Mouse (Mus musculus) embryonic facial prominence, embryonic 15.5 days (tissue): Measurements from ENCODE around the gene Kif22. TPM values are rescaled to one million over a fixed set of nuclear protein-coding genes. Genes with fewer than 3 reads are reported as not detected.
A peak's percentile ranks its signal among the peaks of the same experiment; 100 is the strongest.

Source experiments
- ATAC-seq: fragments of 200-750 bp; cut with Nextera tagmentation; 2 replicates; pipeline ENCODE4 v1.8.0; 2017; ENCODE audit warnings: low read depth, moderate TSS enrichment; ENCODE audit not compliant: insufficient number of reproducible peaks, low FRiP score, low TSS enrichment
- H3K27ac ChIP-seq: fragments of 300-500 bp; sonication (generic); replicated peaks from 2 replicates; pipeline ENCODE4 v1.5.1; 2015; ENCODE audit warnings: mild to moderate bottlenecking, inconsistent platforms
- H3K27me3 ChIP-seq: fragments of 300-500 bp; sonication (generic); 2 replicates; pipeline ENCODE4 v1.6.1; 2015; ENCODE audit warnings: inconsistent platforms
- H3K36me3 ChIP-seq: fragments of 300-500 bp; sonication (generic); 2 replicates; pipeline ENCODE4 v1.6.1; 2015; ENCODE audit warnings: mild to moderate bottlenecking, inconsistent platforms
- H3K4me1 ChIP-seq: fragments of 300-500 bp; sonication (generic); 2 replicates; pipeline ENCODE4 v1.6.1; 2015; ENCODE audit warnings: inconsistent platforms
- H3K4me2 ChIP-seq: fragments of 300-500 bp; sonication (generic); replicated peaks from 2 replicates; pipeline ENCODE4 v1.6.1; 2015; ENCODE audit warnings: mild to moderate bottlenecking, inconsistent platforms
- H3K4me3 ChIP-seq: fragments of 300-500 bp; sonication (generic); replicated peaks from 2 replicates; pipeline ENCODE4 v1.5.1; 2015; ENCODE audit warnings: mild to moderate bottlenecking, inconsistent platforms
- H3K9ac ChIP-seq: fragments of 300-500 bp; sonication (generic); 2 replicates; pipeline ENCODE4 v1.6.1; 2015; ENCODE audit warnings: inconsistent platforms
- H3K9me3 ChIP-seq: fragments of 300-500 bp; sonication (generic); replicated peaks from 2 replicates; pipeline ENCODE4 v1.6.1; 2016; ENCODE audit warnings: inconsistent platforms
- WGBS: fragments of 180-500 bp; shearing (Covaris S2); methylation state at CpG from one replicate; pipeline ENCODE4 v1.1.7; 2015; 5-methylcytosine and 5-hydroxymethylcytosine counted together
- polyA plus RNA-seq: library from polyadenylated mRNA; unstranded; fragments of >200 nt; fragmentation: Nextera tagmentation; extraction: Ambion mirVana; gene quantifications from 2 replicates; pipeline ENCODE4 v1.2.1, GENCODE M21; 2015

The Kif22 gene
- polyA plus RNA-seq, 1 experiment from 2014 or later, result 90.6 TPM

- H3K27me3 ChIP-seq, result no peaks in the 10 kb centered on the region
- H3K4me2 ChIP-seq, result peak overlapping the region; percentile 89
- H3K4me1 ChIP-seq, result peaks cover 77% of the 10 kb centered on the region
- 40% methylated on average over 5 of the region's 5 CpGs for WGBS
- peak overlapping the region; percentile 85 for H3K4me3 ChIP-seq
- no peak for ATAC-seq
- no peaks in the 10 kb centered on the region for H3K9me3 ChIP-seq
- H3K36me3 ChIP-seq, result peaks cover 23% of the 10 kb centered on the region
- peak overlapping the region; percentile 95 for H3K27ac ChIP-seq
- H3K9ac ChIP-seq, result peak overlapping the region; percentile 57
Measured at GRCm38 (mm10) chr7:127021563-127022527, 20.4 kb downstream of the Kif22 start.

DNA sequence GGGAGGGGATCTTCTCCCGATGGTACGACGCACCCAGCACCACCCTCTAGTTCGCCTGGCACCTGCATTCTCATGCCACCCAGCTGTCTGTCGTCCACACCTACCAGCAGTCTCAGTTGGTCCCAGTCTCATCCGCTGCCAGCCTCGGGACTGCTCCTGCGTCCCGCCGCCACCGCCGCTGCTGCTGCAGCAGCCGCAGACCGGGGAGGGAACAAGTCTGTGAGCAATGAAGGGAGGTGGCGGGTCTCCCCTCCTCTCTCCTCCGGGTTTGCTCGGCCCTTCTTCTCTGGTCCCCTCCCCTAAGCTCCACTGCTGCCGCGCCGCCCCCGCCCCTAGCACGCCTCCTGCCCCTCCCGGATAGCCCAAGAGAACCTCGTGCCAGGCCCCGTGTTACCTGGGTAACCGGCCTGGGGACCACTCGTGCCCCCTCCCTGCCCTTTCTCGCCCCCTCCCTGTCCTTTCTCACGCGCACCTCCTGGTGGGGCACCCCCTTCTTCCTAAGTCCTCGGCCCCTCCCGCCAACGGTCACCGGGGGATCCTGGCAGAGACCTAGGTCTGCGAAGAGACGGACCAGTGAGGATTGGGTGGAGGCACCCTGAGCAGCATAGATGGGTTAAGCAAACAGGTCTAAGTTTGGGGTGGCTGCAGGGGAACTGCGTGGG is 21.2 kb downstream of the Kif22 start, which contains the start of the genes Gm42742 and Prrt2:
Gm42742 (minus strand) TSS at position 197 of the 662 bp plus-strand sequence.
Prrt2 (minus strand) TSS at position 311 of the 662 bp plus-strand sequence.
- Histone ChIP-seq H3K36me3 (peaks cover 23% of the 10 kb centered on the region), H3K27ac (peak within 1 kb of the TSS; percentile 95), H3K4me2 (peak within 1 kb of the TSS; percentile 89), H3K4me3 (peak within 1 kb of the TSS; percentile 66), H3K9ac (peak within 1 kb of the TSS; percentile 57), H3K27me3 (no peaks in the 10 kb centered on the region), H3K4me1 (peaks cover 81% of the 10 kb centered on the region), H3K9me3 (no peaks in the 10 kb centered on the region)
- under 1% methylated on average over 37 of the region's 37 CpGs for WGBS
- peak; percentile 59 for ATAC-seq

DNA sequence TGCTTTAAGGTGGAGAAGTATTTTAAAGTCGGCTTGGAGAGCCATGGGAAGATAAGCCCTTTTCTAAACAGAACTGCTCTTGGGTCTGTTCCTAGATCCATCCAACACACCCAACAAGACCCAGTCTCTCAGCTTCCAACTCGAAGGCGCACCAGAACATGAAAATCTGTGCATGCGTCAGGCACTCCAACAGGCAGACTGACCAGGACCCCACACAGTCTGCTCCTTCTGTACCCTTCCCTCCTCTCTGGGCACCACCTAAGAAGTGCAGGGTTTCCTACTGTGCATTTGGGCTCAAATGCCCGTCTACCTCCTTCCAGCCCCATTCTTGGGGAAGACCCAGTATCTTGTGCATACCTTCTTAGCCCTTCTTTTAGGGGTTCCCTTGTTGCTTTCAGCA is 21.8 kb downstream of the Kif22 start:
- Histone ChIP-seq H3K9me3 (no peaks in the 10 kb centered on the region), H3K36me3 (peaks cover 28% of the 10 kb centered on the region), H3K4me2 (peak overlapping the region; percentile 89), H3K27ac (peak overlapping the region; percentile 95), H3K4me3 (peak overlapping the region; percentile 66), H3K27me3 (no peaks in the 10 kb centered on the region), H3K9ac (peak overlapping the region; percentile 57), H3K4me1 (peaks cover 87% of the 10 kb centered on the region)
- WGBS, result 21% methylated on average over 5 of the region's 5 CpGs
- ATAC-seq, result no peak

GRCm38 (mm10) chr7:127020031-127020430 is 22.2 kb downstream of the Kif22 start:
- no peak for ATAC-seq
- Histone ChIP-seq H3K9me3 (no peaks in the 10 kb centered on the region), H3K4me2 (peak overlapping the region; percentile 89), H3K36me3 (peaks cover 32% of the 10 kb centered on the region), H3K9ac (peak overlapping the region; percentile 57), H3K27ac (peak overlapping the region; percentile 95), H3K4me1 (peaks cover 91% of the 10 kb centered on the region), H3K27me3 (no peaks in the 10 kb centered on the region), H3K4me3 (peak overlapping the region; percentile 66)
- 27% methylated on average over 3 of the region's 3 CpGs for WGBS

- 48% methylated on average over 14 of the region's 14 CpGs for WGBS
Measured at GRCm38 (mm10) chr7:127019306-127019960, 22.8 kb downstream of the Kif22 start.

GRCm38 (mm10) chr7:127018416-127019305 is 23.6 kb downstream of the Kif22 start:
- no peak for ATAC-seq
- 70% methylated on average over 15 of the region's 15 CpGs for WGBS
- Histone ChIP-seq H3K9me3 (no peaks in the 10 kb centered on the region), H3K9ac (peak overlapping the region; percentile 57; the same call in 1 of the 2 replicates), H3K27ac (peak overlapping the region; percentile 95), H3K27me3 (no peaks in the 10 kb centered on the region), H3K4me1 (peaks cover 88% of the 10 kb centered on the region), H3K4me2 (peak overlapping the region; percentile 89), H3K36me3 (peaks cover 42% of the 10 kb centered on the region), H3K4me3 (peak overlapping the region; percentile 66)

More at GRCm38 (mm10) chr7:127019306-127019960, 22.8 kb downstream of the Kif22 start:
- ATAC-seq, result no peak
- H3K9me3 ChIP-seq, result no peaks in the 10 kb centered on the region
- H3K9ac ChIP-seq, result peak overlapping the region; percentile 57
- H3K4me1 ChIP-seq, result peaks cover 91% of the 10 kb centered on the region
- H3K27me3 ChIP-seq, result no peaks in the 10 kb centered on the region
- peak overlapping the region; percentile 66 for H3K4me3 ChIP-seq
- H3K36me3 ChIP-seq, result peaks cover 38% of the 10 kb centered on the region
- peak overlapping the region; percentile 95 for H3K27ac ChIP-seq
- H3K4me2 ChIP-seq, result peak overlapping the region; percentile 89

DNA sequence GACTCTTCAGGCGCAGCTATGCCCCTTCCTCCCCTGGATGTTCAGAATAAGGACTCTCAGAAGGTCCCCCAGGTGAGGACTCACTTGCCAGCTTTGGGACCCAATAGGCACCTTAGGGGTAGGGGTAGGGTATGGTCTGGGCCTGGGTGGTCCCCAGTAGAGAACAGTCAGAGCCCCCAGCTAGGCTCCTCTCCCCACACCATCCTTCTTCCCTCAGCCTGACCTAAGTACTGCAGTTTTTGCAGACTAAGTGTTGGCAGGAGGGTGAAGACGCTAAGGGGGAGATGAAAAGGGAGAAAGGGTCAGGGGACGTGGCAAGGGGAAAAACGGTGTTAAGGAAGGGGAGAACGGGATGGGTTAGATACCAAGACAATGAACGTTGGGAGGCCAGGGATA is 24.3 kb downstream of the Kif22 start:
- ATAC-seq, result no peak
- 48% methylated on average over 6 of the region's 6 CpGs for WGBS
- Histone ChIP-seq H3K27me3 (no peaks in the 10 kb centered on the region), H3K9ac (peak overlapping the region; percentile 15; the same call in 1 of the 2 replicates), H3K4me2 (peak overlapping the region; percentile 89), H3K27ac (peak overlapping the region; percentile 95), H3K9me3 (no peaks in the 10 kb centered on the region), H3K4me1 (peaks cover 81% of the 10 kb centered on the region), H3K36me3 (peaks cover 42% of the 10 kb centered on the region), H3K4me3 (peak overlapping the region; percentile 66)

DNA sequence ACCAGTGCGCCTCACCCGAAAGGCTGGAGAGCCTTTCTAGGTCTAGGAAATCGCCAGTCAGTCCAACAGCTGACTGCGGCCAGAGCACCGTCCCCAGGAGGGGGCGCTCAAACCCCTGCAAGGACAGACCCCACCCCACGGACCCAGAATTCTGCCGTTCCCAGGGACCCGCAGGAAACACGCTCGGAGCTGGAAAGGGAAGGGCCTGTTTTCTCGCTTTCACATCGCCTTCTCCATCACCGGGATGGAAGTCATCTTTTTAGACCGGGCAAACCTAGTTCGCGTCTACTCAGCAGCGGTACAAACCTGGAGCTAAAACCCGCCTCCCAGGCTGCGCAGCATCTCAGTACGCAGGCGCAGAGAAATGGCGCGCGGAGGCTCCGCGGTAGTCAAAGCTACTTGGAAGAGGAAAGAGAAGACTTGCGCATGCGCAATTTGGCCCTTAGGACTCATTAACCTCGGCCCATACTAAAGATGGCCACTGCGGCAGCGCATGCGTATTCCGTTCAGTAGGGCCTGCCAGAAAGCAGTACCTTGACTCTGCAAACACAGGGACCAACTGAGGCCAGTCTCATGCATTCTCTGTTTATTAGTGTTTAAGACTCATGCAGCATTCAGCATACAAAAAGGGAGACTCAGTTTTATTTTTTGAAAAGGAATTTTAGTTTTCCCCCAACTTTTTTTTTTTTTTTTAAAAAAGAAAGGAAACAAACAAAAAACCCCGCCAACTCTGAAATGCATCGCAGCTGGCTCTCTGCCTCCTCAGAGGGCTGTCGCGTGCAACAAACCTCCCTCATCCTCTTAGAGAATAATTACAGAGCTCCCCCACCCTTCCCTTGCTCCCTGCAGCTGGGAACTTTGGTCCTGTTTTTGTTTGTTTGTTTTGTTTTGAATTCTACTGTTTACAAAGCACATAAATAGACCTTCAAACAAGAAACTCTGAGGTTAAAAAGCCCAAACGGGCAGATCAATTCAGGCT is 25.0 kb downstream of the Kif22 start, which contains the start of gene Pagr1a:
Pagr1a (minus strand) TSS at position 382 of the 979 bp plus-strand sequence.
- H3K9me3 ChIP-seq, result no peaks in the 10 kb centered on the region
- peak within 1 kb of the TSS; percentile 67 for H3K9ac ChIP-seq
- peak within 1 kb of the TSS; percentile 95 for H3K27ac ChIP-seq
- peaks cover 42% of the 10 kb centered on the region for H3K36me3 ChIP-seq
- H3K4me2 ChIP-seq, result peak within 1 kb of the TSS; percentile 89
- H3K27me3 ChIP-seq, result no peaks in the 10 kb centered on the region
- ATAC-seq, result peak; percentile 85
- H3K4me1 ChIP-seq, result peaks cover 74% of the 10 kb centered on the region
- H3K4me3 ChIP-seq, result peak within 1 kb of the TSS; percentile 66
- WGBS, result 2% methylated on average over 39 of the region's 39 CpGs

DNA sequence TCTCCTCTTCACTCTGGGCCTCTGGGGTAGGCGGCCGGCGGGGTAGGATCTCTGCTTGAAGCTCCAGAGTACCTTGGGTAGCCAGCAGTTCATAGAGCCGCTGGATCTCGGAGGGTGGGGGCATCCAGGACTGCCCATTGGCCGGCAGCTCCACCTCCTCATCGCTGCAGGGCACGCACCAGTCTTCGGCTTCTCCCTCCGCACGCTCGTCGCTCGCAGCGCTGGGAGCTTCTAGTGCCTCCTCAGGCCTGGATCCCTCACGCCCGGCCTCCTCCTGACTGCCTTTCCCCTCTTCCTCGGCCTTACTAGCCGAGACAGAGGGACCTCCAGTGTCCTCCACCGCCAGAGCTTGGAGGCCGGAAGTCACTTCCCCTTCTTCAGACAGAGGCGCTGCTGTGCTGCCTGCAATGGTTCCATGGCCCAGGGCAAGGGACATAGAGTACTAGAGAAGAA is 25.8 kb downstream of the Kif22 start:
- H3K4me1 ChIP-seq, result peaks cover 67% of the 10 kb centered on the region
- H3K9me3 ChIP-seq, result no peaks in the 10 kb centered on the region
- peak overlapping the region; percentile 66 for H3K4me3 ChIP-seq
- under 1% methylated on average over 22 of the region's 22 CpGs for WGBS
- H3K27me3 ChIP-seq, result no peaks in the 10 kb centered on the region
- H3K27ac ChIP-seq, result peak overlapping the region; percentile 95
- peak overlapping the region; percentile 89 for H3K4me2 ChIP-seq
- H3K36me3 ChIP-seq, result peaks cover 36% of the 10 kb centered on the region
- no peak; the same call in 1 of the 2 replicates for ATAC-seq
- H3K9ac ChIP-seq, result peak overlapping the region; percentile 67

GRCm38 (mm10) chr7:127016481-127016485 is 26.0 kb downstream of the Kif22 start, which contains the start of gene Pagr1b:
Pagr1b (minus strand) TSS chr7:127016484.
- H3K27ac ChIP-seq, result peak within 1 kb of the TSS; percentile 95
- peaks cover 37% of the 10 kb centered on the region for H3K36me3 ChIP-seq
- H3K9ac ChIP-seq, result peak within 1 kb of the TSS; percentile 67
- no peaks in the 10 kb centered on the region for H3K27me3 ChIP-seq
- no peaks in the 10 kb centered on the region for H3K9me3 ChIP-seq
- peak within 1 kb of the TSS; percentile 66 for H3K4me3 ChIP-seq
- peak within 1 kb of the TSS; percentile 89 for H3K4me2 ChIP-seq
- H3K4me1 ChIP-seq, result peaks cover 64% of the 10 kb centered on the region
- no peak for ATAC-seq
